Mouse (Mus musculus): ENCODE results near the gene Fip1l1. TPM values are rescaled to one million over a fixed set of nuclear protein-coding genes. Genes with fewer than 3 reads are reported as not detected.

Gene Fip1l1
- polyA plus RNA-seq, 1 experiment from 2014 or later: 65.7 TPM

- Histone ChIP-seq H3K9ac (replicated peaks; ENCODE audit: low read depth, low read length) (no peak overlapping the region), H3K36me3 (ENCODE audit: control insufficient read depth, insufficient read depth, low read length) (no peaks in the 10 kb centered on the region), H3K4me3 (ENCODE audit: low read depth, low read length) (no peak overlapping the region), H3K4me1 (ENCODE audit: control insufficient read depth, insufficient read depth, low read length) (no peaks in the 10 kb centered on the region), H3K9me3 (ENCODE audit: control insufficient read depth, low read length) (no peaks in the 10 kb centered on the region), H3K27me3 (ENCODE audit: control insufficient read depth, insufficient read depth, low read length) (no peaks in the 10 kb centered on the region), H3K27ac (ENCODE audit: low read depth, low read length) (no peak overlapping the region), H3K4me2 (ENCODE audit: low read depth, low read length) (no peak overlapping the region)
- WGBS: 86% methylated on average over 14 of the region's 14 CpGs
- no peak for ATAC-seq (ENCODE audit: low read depth)
Measured at GRCm38 (mm10) chr5:74623316-74624000, 88.2 kb downstream of the Fip1l1 start.

- 70% methylated on average over 5 of the region's 5 CpGs for WGBS
- ATAC-seq (ENCODE audit: low read depth): no peak
Measured at GRCm38 (mm10) chr5:74624385-74624784, 89.1 kb downstream of the Fip1l1 start.

GRCm38 (mm10) chr5:74628001-74628400 is 92.8 kb downstream of the Fip1l1 start:
- H3K9ac ChIP-seq (replicated peaks; ENCODE audit: low read depth, low read length): no peak overlapping the region
- H3K27me3 ChIP-seq (ENCODE audit: control insufficient read depth, insufficient read depth, low read length): no peaks in the 10 kb centered on the region
- no peak overlapping the region for H3K27ac ChIP-seq (ENCODE audit: low read depth, low read length)
- no peak overlapping the region for H3K4me2 ChIP-seq (ENCODE audit: low read depth, low read length)
- H3K36me3 ChIP-seq (ENCODE audit: control insufficient read depth, insufficient read depth, low read length): no peaks in the 10 kb centered on the region
- H3K4me3 ChIP-seq (ENCODE audit: low read depth, low read length): no peak overlapping the region
- no peaks in the 10 kb centered on the region for H3K4me1 ChIP-seq (ENCODE audit: control insufficient read depth, insufficient read depth, low read length)
- 94% methylated on average over 12 of the region's 12 CpGs for WGBS
- no peak for ATAC-seq (ENCODE audit: low read depth)
- H3K9me3 ChIP-seq (ENCODE audit: control insufficient read depth, low read length): no peaks in the 10 kb centered on the region

More at GRCm38 (mm10) chr5:74624385-74624784, 89.1 kb downstream of the Fip1l1 start:
- no peak overlapping the region for H3K4me2 ChIP-seq (ENCODE audit: low read depth, low read length)
- no peak overlapping the region for H3K27ac ChIP-seq (ENCODE audit: low read depth, low read length)
- no peaks in the 10 kb centered on the region for H3K4me1 ChIP-seq (ENCODE audit: control insufficient read depth, insufficient read depth, low read length)
- no peak overlapping the region for H3K4me3 ChIP-seq (ENCODE audit: low read depth, low read length)
- H3K27me3 ChIP-seq (ENCODE audit: control insufficient read depth, insufficient read depth, low read length): no peaks in the 10 kb centered on the region
- no peaks in the 10 kb centered on the region for H3K9me3 ChIP-seq (ENCODE audit: control insufficient read depth, low read length)
- no peak overlapping the region for H3K9ac ChIP-seq (replicated peaks; ENCODE audit: low read depth, low read length)
- H3K36me3 ChIP-seq (ENCODE audit: control insufficient read depth, insufficient read depth, low read length): no peaks in the 10 kb centered on the region

- H3K36me3 ChIP-seq (ENCODE audit: control insufficient read depth, insufficient read depth, low read length): no peaks in the 10 kb centered on the region
- H3K4me1 ChIP-seq (ENCODE audit: control insufficient read depth, insufficient read depth, low read length): no peaks in the 10 kb centered on the region; the same call in 1 of the 2 replicates
- H3K9ac ChIP-seq (replicated peaks; ENCODE audit: low read depth, low read length): no peak overlapping the region
- no peaks in the 10 kb centered on the region for H3K27me3 ChIP-seq (ENCODE audit: control insufficient read depth, insufficient read depth, low read length)
- H3K27ac ChIP-seq (ENCODE audit: low read depth, low read length): no peak overlapping the region
- no peak overlapping the region for H3K4me3 ChIP-seq (ENCODE audit: low read depth, low read length)
- no peak for ATAC-seq (ENCODE audit: low read depth)
- H3K9me3 ChIP-seq (ENCODE audit: control insufficient read depth, low read length): no peaks in the 10 kb centered on the region
- H3K4me2 ChIP-seq (ENCODE audit: low read depth, low read length): no peak overlapping the region
- 54% methylated on average over 17 of the region's 17 CpGs for WGBS
Measured at GRCm38 (mm10) chr5:74632369-74633114, 97.3 kb downstream of the Fip1l1 start.

- Histone ChIP-seq H3K9me3 (ENCODE audit: control insufficient read depth, low read length) (no peaks in the 10 kb centered on the region), H3K4me3 (ENCODE audit: low read depth, low read length) (no peak overlapping the region), H3K27me3 (ENCODE audit: control insufficient read depth, insufficient read depth, low read length) (no peaks in the 10 kb centered on the region), H3K27ac (ENCODE audit: low read depth, low read length) (no peak overlapping the region), H3K4me1 (ENCODE audit: control insufficient read depth, insufficient read depth, low read length) (no peaks in the 10 kb centered on the region; the same call in 1 of the 2 replicates), H3K4me2 (ENCODE audit: low read depth, low read length) (no peak overlapping the region), H3K36me3 (ENCODE audit: control insufficient read depth, insufficient read depth, low read length) (no peaks in the 10 kb centered on the region), H3K9ac (replicated peaks; ENCODE audit: low read depth, low read length) (no peak overlapping the region)
- ATAC-seq (ENCODE audit: low read depth): no peak
- 58% methylated on average over 6 of the region's 6 CpGs for WGBS
Measured at GRCm38 (mm10) chr5:74633453-74633852, 98.2 kb downstream of the Fip1l1 start.

GRCm38 (mm10) chr5:74634391-74634790 is 99.1 kb downstream of the Fip1l1 start:
- Histone ChIP-seq H3K36me3 (ENCODE audit: control insufficient read depth, insufficient read depth, low read length) (no peaks in the 10 kb centered on the region), H3K4me3 (ENCODE audit: low read depth, low read length) (no peak overlapping the region), H3K4me2 (ENCODE audit: low read depth, low read length) (no peak overlapping the region), H3K4me1 (ENCODE audit: control insufficient read depth, insufficient read depth, low read length) (no peaks in the 10 kb centered on the region; the same call in 1 of the 2 replicates), H3K27ac (ENCODE audit: low read depth, low read length) (no peak overlapping the region), H3K9ac (replicated peaks; ENCODE audit: low read depth, low read length) (no peak overlapping the region), H3K27me3 (ENCODE audit: control insufficient read depth, insufficient read depth, low read length) (no peaks in the 10 kb centered on the region), H3K9me3 (ENCODE audit: control insufficient read depth, low read length) (no peaks in the 10 kb centered on the region)
- ATAC-seq (ENCODE audit: low read depth): no peak
- WGBS: 85% methylated on average over 3 of the region's 3 CpGs

GRCm38 (mm10) chr5:74639516-74639915 is 104.3 kb downstream of the Fip1l1 start:
- Histone ChIP-seq H3K9ac (replicated peaks; ENCODE audit: low read depth, low read length) (no peak overlapping the region), H3K4me1 (ENCODE audit: control insufficient read depth, insufficient read depth, low read length) (no peaks in the 10 kb centered on the region), H3K27ac (ENCODE audit: low read depth, low read length) (no peak overlapping the region), H3K36me3 (ENCODE audit: control insufficient read depth, insufficient read depth, low read length) (no peaks in the 10 kb centered on the region), H3K4me3 (ENCODE audit: low read depth, low read length) (no peak overlapping the region), H3K4me2 (ENCODE audit: low read depth, low read length) (no peak overlapping the region), H3K9me3 (ENCODE audit: control insufficient read depth, low read length) (no peaks in the 10 kb centered on the region), H3K27me3 (ENCODE audit: control insufficient read depth, insufficient read depth, low read length) (no peaks in the 10 kb centered on the region)
- no peak for ATAC-seq (ENCODE audit: low read depth)
- WGBS: 91% methylated on average over 6 of the region's 6 CpGs

- Histone ChIP-seq H3K4me2 (ENCODE audit: low read depth, low read length) (no peak overlapping the region), H3K27me3 (ENCODE audit: control insufficient read depth, insufficient read depth, low read length) (no peaks in the 10 kb centered on the region), H3K27ac (ENCODE audit: low read depth, low read length) (no peak overlapping the region), H3K36me3 (ENCODE audit: control insufficient read depth, insufficient read depth, low read length) (no peaks in the 10 kb centered on the region), H3K4me1 (ENCODE audit: control insufficient read depth, insufficient read depth, low read length) (no peaks in the 10 kb centered on the region), H3K4me3 (ENCODE audit: low read depth, low read length) (no peak overlapping the region), H3K9ac (replicated peaks; ENCODE audit: low read depth, low read length) (no peak overlapping the region), H3K9me3 (ENCODE audit: control insufficient read depth, low read length) (no peaks in the 10 kb centered on the region)
- 94% methylated on average over 4 of the region's 4 CpGs for WGBS
- no peak for ATAC-seq (ENCODE audit: low read depth)
Measured at GRCm38 (mm10) chr5:74640504-74640903, 105.3 kb downstream of the Fip1l1 start.

- H3K36me3 ChIP-seq (ENCODE audit: control insufficient read depth, insufficient read depth, low read length): no peaks in the 10 kb centered on the region
- WGBS: 52% methylated on average over 6 of the region's 6 CpGs
Measured at GRCm38 (mm10) chr5:74641000-74641399, 105.8 kb downstream of the Fip1l1 start.

More at GRCm38 (mm10) chr5:74641000-74641399, 105.8 kb downstream of the Fip1l1 start:
- Histone ChIP-seq H3K4me1 (ENCODE audit: control insufficient read depth, insufficient read depth, low read length) (no peaks in the 10 kb centered on the region), H3K4me3 (ENCODE audit: low read depth, low read length) (no peak overlapping the region), H3K9ac (replicated peaks; ENCODE audit: low read depth, low read length) (no peak overlapping the region), H3K9me3 (ENCODE audit: control insufficient read depth, low read length) (no peaks in the 10 kb centered on the region), H3K27me3 (ENCODE audit: control insufficient read depth, insufficient read depth, low read length) (no peaks in the 10 kb centered on the region), H3K27ac (ENCODE audit: low read depth, low read length) (no peak overlapping the region), H3K4me2 (ENCODE audit: low read depth, low read length) (no peak overlapping the region)
- ATAC-seq (ENCODE audit: low read depth): no peak

Measured in neural tube, embryonic 14.5 days (tissue).